Mouse (Mus musculus) C2C12 (cell line): ENCODE measurements at regions not wholly inside any gene's neighbourhood (a gene's known extent, or its start where the extent isn't known, plus 50 kb on each side); places are given as distances from the start of the nearest gene placed in this dataset.

Source experiments
- H3K27me3 ChIP-seq: one replicate; pipeline ENCODE4 v1.6.1; 2011; ENCODE audit not compliant: control insufficient read depth, insufficient read depth, insufficient read length
- H3K36me3 ChIP-seq: one replicate; pipeline ENCODE4 v1.6.1; 2011; ENCODE audit not compliant: control insufficient read depth, insufficient read depth
- H3K4me3 ChIP-seq: one replicate; pipeline ENCODE4 v1.5.1; 2011; ENCODE audit warnings: mild to moderate bottlenecking, control low read depth; ENCODE audit not compliant: poor library complexity, insufficient read depth, severe bottlenecking
- H3K79me2 ChIP-seq: one replicate; pipeline ENCODE4 v1.6.1; 2011; ENCODE audit not compliant: control insufficient read depth, insufficient read depth
- H3K79me3 ChIP-seq: one replicate; pipeline ENCODE4 v1.6.1; 2011; ENCODE audit warnings: low read depth, control low read depth
- H3ac ChIP-seq: one replicate; pipeline ENCODE3; 2011; ENCODE audit warnings: low read depth; ENCODE audit not compliant: control insufficient read depth, insufficient read length
- CEBPB ChIP-seq: IDR thresholded peaks from one replicate; pipeline ENCODE4 v1.6.1; 2011; ENCODE audit warnings: low read depth, mild to moderate bottlenecking, control low read depth, moderate library complexity
- CTCF ChIP-seq: IDR thresholded peaks from one replicate; pipeline ENCODE4 v1.5.1; 2011; ENCODE audit not compliant: control insufficient read depth, insufficient read depth, insufficient read length
- FOSL1 ChIP-seq: IDR thresholded peaks from one replicate; pipeline ENCODE4 v1.8.0; 2011; ENCODE audit warnings: mild to moderate bottlenecking, low read length; ENCODE audit not compliant: poor library complexity, insufficient read depth, severe bottlenecking
- MAX ChIP-seq: IDR thresholded peaks from one replicate; pipeline ENCODE4 v1.6.1; 2011; ENCODE audit warnings: mild to moderate bottlenecking, control low read depth
- MYOD1 ChIP-seq: IDR thresholded peaks from one replicate; pipeline ENCODE4 v1.6.1; 2011; ENCODE audit warnings: low read depth; ENCODE audit not compliant: control insufficient read depth, insufficient read length
- MYOG ChIP-seq: IDR thresholded peaks from one replicate; pipeline ENCODE4 v1.6.1; 2011; ENCODE audit not compliant: control insufficient read depth, insufficient read length; ENCODE audit errors: extremely low read depth
- USF1 ChIP-seq: IDR thresholded peaks from one replicate; pipeline ENCODE4 v1.6.1; 2011; ENCODE audit warnings: low read depth, mild to moderate bottlenecking, control low read depth, moderate library complexity

DNA sequence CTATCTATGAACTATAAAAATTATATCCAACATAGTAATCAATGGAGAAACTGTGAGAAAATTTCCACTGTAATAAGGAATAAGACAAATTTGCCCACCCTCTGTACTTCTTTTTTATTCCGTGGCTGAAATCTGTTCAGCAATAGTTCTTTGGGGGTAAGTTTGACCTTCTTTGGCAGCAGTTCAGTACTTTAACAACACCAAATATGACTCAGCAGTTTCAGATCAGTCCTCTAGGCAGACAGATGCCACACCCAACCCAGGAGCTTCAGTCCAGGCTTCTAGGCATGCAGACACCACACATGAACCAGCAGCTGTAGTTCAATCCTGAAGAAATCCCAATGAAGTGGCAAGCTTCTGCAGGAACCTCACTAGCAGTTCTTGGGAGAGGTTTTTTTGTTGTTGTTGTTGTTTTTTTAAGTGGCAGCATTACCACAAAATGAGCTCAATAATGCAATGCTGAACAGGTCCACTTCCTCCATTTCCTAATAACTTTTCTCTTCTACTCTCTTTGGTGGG, 88.6 kb upstream of the Adamts9 start:
- Histone ChIP-seq H3K4me3 (no peak overlapping the region), H3K36me3 (no peaks in the 10 kb centered on the region), H3K27me3 (no peaks in the 10 kb centered on the region), H3ac (no peak overlapping the region), H3K79me2 (no peaks in the 10 kb centered on the region), H3K79me3 (no peaks in the 10 kb centered on the region)
- TF ChIP-seq MAX (no peak), USF1 (no peak), MYOD1 (no peak), MYOG (no peak), FOSL1 (no peak), CEBPB (no peak), CTCF (no peak)

DNA sequence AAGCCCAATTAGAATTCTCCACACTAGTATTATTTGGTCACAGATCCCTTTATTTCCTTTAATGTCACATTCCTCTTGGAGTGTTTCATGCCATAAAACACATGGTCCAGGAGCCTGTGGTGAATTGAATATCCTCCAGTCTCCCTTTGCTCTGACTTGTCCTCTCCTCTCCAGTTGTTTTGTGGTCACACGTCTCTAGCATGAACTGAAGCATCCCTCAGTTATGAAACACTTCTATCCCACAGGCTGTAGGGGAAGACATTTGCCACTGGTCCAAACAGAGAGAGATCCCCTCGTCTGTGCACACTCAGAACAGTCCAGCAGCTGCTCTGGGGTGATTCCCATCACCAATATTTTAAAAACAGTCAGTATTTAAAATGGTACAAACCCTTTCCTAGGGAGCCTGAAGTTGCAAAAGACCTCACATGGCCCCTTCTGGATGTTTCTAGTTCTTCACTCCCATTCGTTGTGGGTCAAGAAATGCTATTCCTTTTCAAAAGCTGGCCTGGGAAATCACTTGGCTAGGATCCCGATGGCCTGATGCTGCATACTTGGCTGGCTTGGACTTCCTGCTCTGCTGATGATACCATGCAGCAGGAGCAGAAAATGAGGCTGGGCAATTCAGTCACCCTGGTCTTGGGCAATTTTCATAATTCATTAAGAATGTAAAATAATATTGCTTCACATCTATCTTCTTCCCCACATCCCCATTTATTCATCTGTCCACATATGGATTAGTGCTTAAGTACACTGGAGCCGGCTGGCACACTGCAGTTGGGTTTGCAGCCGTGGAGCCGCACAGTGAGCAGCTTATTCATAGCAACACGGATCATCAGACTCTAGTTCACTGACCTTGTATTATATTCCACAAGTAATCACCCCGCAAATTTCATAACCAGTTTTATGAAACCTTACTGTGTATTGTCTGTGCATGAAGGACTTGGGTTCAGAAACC, 83.1 kb upstream of the Adamts9 start:
- TF ChIP-seq USF1 (no peak), CTCF (no peak), MYOD1 (no peak), CEBPB (no peak), FOSL1 (no peak), MYOG (no peak), MAX (no peak)

DNA sequence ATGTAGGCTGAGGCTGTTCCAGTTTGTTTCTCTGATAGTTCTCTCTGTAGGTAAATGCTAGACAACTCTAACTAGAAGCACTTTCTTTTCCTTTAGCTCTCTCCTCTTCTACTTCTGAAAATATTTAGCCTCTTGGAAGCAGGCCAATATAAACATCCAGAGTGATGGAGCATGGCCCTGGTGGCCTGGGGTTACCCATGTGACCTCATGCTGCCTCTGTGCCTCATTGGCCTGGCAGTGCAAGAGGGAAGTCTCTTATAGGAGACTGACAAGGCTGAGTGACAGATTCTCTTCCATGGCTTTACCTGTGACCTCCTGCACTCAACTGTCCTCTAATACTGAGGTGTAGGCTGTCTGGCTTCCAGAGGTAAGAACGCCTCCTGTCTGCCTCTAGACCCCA, 71.2 kb upstream of the Adamts9 start:
- Histone ChIP-seq H3K27me3 (no peaks in the 10 kb centered on the region), H3K79me2 (no peaks in the 10 kb centered on the region), H3K36me3 (no peaks in the 10 kb centered on the region), H3K79me3 (no peaks in the 10 kb centered on the region), H3ac (no peak overlapping the region), H3K4me3 (no peak overlapping the region)
- TF ChIP-seq CEBPB = no peak
- TF ChIP-seq FOSL1 = no peak

More for the DNA sequence above, 83.1 kb upstream of the Adamts9 start:
- Histone ChIP-seq H3K27me3 (no peaks in the 10 kb centered on the region), H3K79me3 (no peaks in the 10 kb centered on the region), H3ac (no peak overlapping the region), H3K4me3 (no peak overlapping the region), H3K79me2 (no peaks in the 10 kb centered on the region), H3K36me3 (no peaks in the 10 kb centered on the region)

DNA sequence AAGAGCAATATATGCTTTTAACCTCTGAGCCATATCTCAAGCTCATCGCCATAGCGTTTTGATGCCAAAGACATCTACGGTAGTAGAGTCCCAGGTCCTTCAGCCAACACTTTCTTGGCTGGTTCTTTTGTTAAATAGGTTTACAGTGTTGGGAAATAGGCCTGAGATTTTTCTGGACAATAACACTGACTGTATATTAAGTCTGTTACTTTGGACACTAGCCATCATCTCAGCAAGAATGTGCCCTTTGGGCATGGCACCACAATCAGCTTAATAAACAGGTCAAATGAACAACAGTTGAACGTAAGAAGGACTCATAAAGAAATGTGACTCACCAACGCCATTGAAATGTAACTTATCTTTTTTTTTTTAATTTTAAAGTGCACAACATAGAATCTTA, 68.6 kb upstream of the Adamts9 start:
- Histone ChIP-seq H3K36me3 (no peaks in the 10 kb centered on the region), H3K79me2 (no peaks in the 10 kb centered on the region), H3K27me3 (no peaks in the 10 kb centered on the region), H3K4me3 (no peak overlapping the region), H3ac (no peak overlapping the region), H3K79me3 (no peaks in the 10 kb centered on the region)
- TF ChIP-seq MYOG = no peak
- no peak for TF ChIP-seq USF1
- TF ChIP-seq FOSL1 = no peak

DNA sequence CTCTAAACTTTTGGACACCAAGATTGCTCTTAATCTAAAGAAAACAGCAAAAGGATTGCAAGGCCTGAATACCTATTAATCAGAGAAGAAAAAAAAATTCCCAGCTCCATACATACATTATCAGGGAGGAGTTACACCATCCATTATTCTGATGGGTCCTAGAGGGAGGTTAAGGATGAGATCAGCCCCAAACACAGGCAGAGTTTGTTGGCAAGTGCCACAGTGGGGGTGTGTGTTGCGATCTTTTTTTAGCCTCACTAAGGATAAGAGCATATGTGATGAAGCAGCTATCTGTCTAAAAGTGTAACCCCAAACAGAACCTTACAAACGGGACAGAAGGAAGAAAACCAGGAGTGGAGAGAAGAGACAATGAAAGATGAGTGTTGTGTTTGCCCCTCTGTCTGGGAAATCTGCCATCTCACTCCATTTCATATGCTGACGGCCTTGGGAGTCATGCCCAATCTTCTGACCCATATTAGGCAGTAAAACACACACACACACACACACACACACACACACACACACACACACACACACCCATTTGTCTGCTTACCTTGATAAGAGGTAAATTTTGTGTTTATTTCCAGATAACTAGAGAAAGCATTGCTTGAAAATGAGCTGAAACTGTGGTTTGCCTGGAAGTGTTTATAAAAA, 61.4 kb upstream of the Adamts9 start:
- TF ChIP-seq MAX (no peak), MYOG (no peak), MYOD1 (no peak), CEBPB (no peak), USF1 (no peak), CTCF (no peak), FOSL1 (no peak)
- Histone ChIP-seq H3ac (no peak overlapping the region), H3K79me3 (no peaks in the 10 kb centered on the region), H3K27me3 (no peaks in the 10 kb centered on the region), H3K4me3 (no peak overlapping the region), H3K79me2 (no peaks in the 10 kb centered on the region), H3K36me3 (no peaks in the 10 kb centered on the region)

DNA sequence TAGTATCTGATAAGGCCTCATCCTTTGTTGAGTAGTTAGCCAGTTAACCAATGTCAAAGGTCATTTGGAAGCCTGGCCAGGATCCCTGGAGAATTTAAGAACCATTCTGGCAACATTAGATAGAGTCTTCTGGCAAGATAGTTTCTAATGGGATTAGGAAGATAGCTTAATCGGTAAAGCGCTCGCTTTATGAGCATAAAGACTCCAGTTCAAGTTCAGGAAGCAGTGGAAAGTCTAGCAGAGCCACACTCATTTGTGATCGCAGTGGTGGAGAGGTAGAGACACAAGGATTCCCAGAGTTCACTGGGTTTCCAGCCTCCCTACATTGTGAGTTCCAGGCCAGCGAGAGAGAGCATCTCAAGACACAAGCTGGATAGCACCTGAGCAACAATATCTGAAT, 60.5 kb upstream of the Adamts9 start:
- H3ac ChIP-seq = no peak overlapping the region
- H3K4me3 ChIP-seq = no peak overlapping the region
- no peaks in the 10 kb centered on the region for H3K79me3 ChIP-seq
- no peak for TF ChIP-seq MYOD1
- TF ChIP-seq MYOG = no peak
- TF ChIP-seq CEBPB = no peak
- no peak for TF ChIP-seq USF1
- TF ChIP-seq MAX = no peak
- TF ChIP-seq FOSL1 = no peak
- no peak for TF ChIP-seq CTCF
- H3K79me2 ChIP-seq = no peaks in the 10 kb centered on the region
- H3K27me3 ChIP-seq = no peaks in the 10 kb centered on the region
- no peaks in the 10 kb centered on the region for H3K36me3 ChIP-seq
